ENCODE assay signal across 11 mouse cellular contexts in genomic region chr9:12945037-12945436, GRCm38 (mm10).
"Had no signal": no experiment of that assay in that cellular context is flagged by ENCODE, and none has a peak within 500 bp of the region (broad histone marks: within the 10 kb centered on the region; RNA-seq: fewer than 3 reads in every experiment).

No protein-coding gene starts in this region.

- H3K4me2 ChIP-seq: liver, embryonic 13.5 days; midbrain, embryonic 12.5 days; midbrain, embryonic 15.5 days had no signal

- H3K4me3 ChIP-seq: layer of hippocampus, adult 2 months; liver, embryonic 13.5 days; midbrain, embryonic 12.5 days; midbrain, embryonic 15.5 days had no signal

- DNase-seq: kidney, postnatal 25 days; layer of hippocampus, adult 9-11 months; liver, embryonic 13.5 days; lung, adult 2 months; lung, postnatal 14 days; lung, postnatal 4 days; thymus, adult 18-20 months; thymus, postnatal 36 days had no signal

- H3K9me3 ChIP-seq: liver, embryonic 13.5 days; midbrain, embryonic 12.5 days; midbrain, embryonic 15.5 days had no signal

- H3K36me3 ChIP-seq: liver, embryonic 13.5 days; midbrain, embryonic 12.5 days; midbrain, embryonic 15.5 days had no signal

- H3K27me3 ChIP-seq: liver, embryonic 13.5 days; midbrain, embryonic 12.5 days; midbrain, embryonic 15.5 days had no signal

- H3K27ac ChIP-seq: layer of hippocampus, adult 2 months; liver, embryonic 13.5 days; midbrain, embryonic 12.5 days; midbrain, embryonic 15.5 days had no signal

- H3K9ac ChIP-seq: liver, embryonic 13.5 days; midbrain, embryonic 12.5 days; midbrain, embryonic 15.5 days had no signal

- ATAC-seq: midbrain, embryonic 15.5 days had no signal

- H3K4me1 ChIP-seq: liver, embryonic 13.5 days; midbrain, embryonic 12.5 days; midbrain, embryonic 15.5 days had no signal
